Mouse (Mus musculus) neural tube, embryonic 14.5 days (tissue): Measurements from ENCODE around the gene Rab3ip. TPM values are rescaled to one million over a fixed set of nuclear protein-coding genes. Genes with fewer than 3 reads are reported as not detected.

Source experiments
- ATAC-seq: fragments of 200-750 bp; cut with Nextera tagmentation; 2 replicates; pipeline ENCODE4 v1.8.0; 2017; ENCODE audit warnings: low read depth, mild to moderate bottlenecking, moderate TSS enrichment, moderate library complexity
- H3K27ac ChIP-seq: fragments of 300-500 bp; sonication (generic); 2 replicates; pipeline ENCODE4 v1.5.1; 2014; ENCODE audit warnings: low read depth, mild to moderate bottlenecking, control low read depth, low read length, moderate library complexity, mixed read lengths
- H3K27me3 ChIP-seq: fragments of 300-500 bp; sonication (generic); 2 replicates; pipeline ENCODE4 v1.6.1; 2014; ENCODE audit warnings: low read length; ENCODE audit not compliant: control insufficient read depth, insufficient read depth
- H3K36me3 ChIP-seq: fragments of 300-500 bp; sonication (generic); 2 replicates; pipeline ENCODE4 v1.6.1; 2014; ENCODE audit warnings: low read length, mixed read lengths; ENCODE audit not compliant: control insufficient read depth, insufficient read depth
- H3K4me1 ChIP-seq: fragments of 300-500 bp; sonication (generic); 2 replicates; pipeline ENCODE4 v1.6.1; 2014; ENCODE audit warnings: low read length; ENCODE audit not compliant: control insufficient read depth, insufficient read depth
- H3K4me2 ChIP-seq: fragments of 300-500 bp; sonication (generic); 2 replicates; pipeline ENCODE4 v1.6.1; 2014; ENCODE audit warnings: mild to moderate bottlenecking, low read depth, low read length, control low read depth
- H3K4me3 ChIP-seq: fragments of 300-500 bp; sonication (generic); 2 replicates; pipeline ENCODE4 v1.5.1; 2014; ENCODE audit warnings: low read depth, low read length, control low read depth, mixed read lengths
- H3K9ac ChIP-seq: fragments of 300-500 bp; sonication (generic); replicated peaks from 2 replicates; pipeline ENCODE4 v1.6.1; 2014; ENCODE audit warnings: low read depth, mild to moderate bottlenecking, control low read depth, low read length, mixed read lengths
- H3K9me3 ChIP-seq: fragments of 300-500 bp; sonication (generic); 2 replicates; pipeline ENCODE4 v1.6.1; 2016; ENCODE audit warnings: low read length; ENCODE audit not compliant: control insufficient read depth
- WGBS: fragments of 180-500 bp; shearing (Covaris S2); extraction: QIAGEN DNeasy Blood & Tissue Kit; methylation state at CpG from one replicate; pipeline ENCODE4 v1.1.7; 2014; 5-methylcytosine and 5-hydroxymethylcytosine counted together
- polyA plus RNA-seq: library from polyadenylated mRNA; unstranded; fragments of >200 nt; fragmentation: Nextera tagmentation; extraction: Ambion mirVana; gene quantifications from 2 replicates; pipeline ENCODE4 v1.2.1, GENCODE M21; 2014

Rab3ip gene
- polyA plus RNA-seq, result 59.6 and 60.7 TPM in 2 replicates

- H3K27me3 ChIP-seq, result no peaks in the 10 kb centered on the region
- H3K9me3 ChIP-seq, result no peaks in the 10 kb centered on the region
- no peaks in the 10 kb centered on the region for H3K36me3 ChIP-seq
- peak within 1 kb of the TSS; percentile 79 for H3K4me3 ChIP-seq
- peak; percentile 93 for ATAC-seq
- peak within 1 kb of the TSS; percentile 56 for H3K4me2 ChIP-seq
- peaks cover 7% of the 10 kb centered on the region; the same call in 1 of the 2 replicates for H3K4me1 ChIP-seq
- peak within 1 kb of the TSS; percentile 90 for H3K27ac ChIP-seq
- WGBS, result under 1% methylated on average over 66 of the region's 103 CpGs
- peak within 1 kb of the TSS; percentile 80 for H3K9ac ChIP-seq
Measured at GRCm38 (mm10) chr10:116950009-116950769, at the start of gene Rab3ip. Gene Rab3ip (minus strand): TSS chr10:116950769.

GRCm38 (mm10) chr10:116998716-116999455 is 48.3 kb upstream of the Rab3ip start:
- H3K27me3 ChIP-seq, result no peaks in the 10 kb centered on the region
- no peak overlapping the region for H3K27ac ChIP-seq
- no peak overlapping the region for H3K9ac ChIP-seq
- no peaks in the 10 kb centered on the region for H3K36me3 ChIP-seq
- 89% methylated on average over 17 of the region's 17 CpGs for WGBS
- no peak overlapping the region for H3K4me2 ChIP-seq
- ATAC-seq, result no peak
- no peak overlapping the region for H3K4me3 ChIP-seq
- no peaks in the 10 kb centered on the region for H3K4me1 ChIP-seq
- no peaks in the 10 kb centered on the region for H3K9me3 ChIP-seq

- Histone ChIP-seq H3K36me3 (no peaks in the 10 kb centered on the region), H3K9ac (no peak overlapping the region), H3K27me3 (no peaks in the 10 kb centered on the region), H3K9me3 (no peaks in the 10 kb centered on the region), H3K27ac (no peak overlapping the region), H3K4me2 (no peak overlapping the region), H3K4me3 (no peak overlapping the region), H3K4me1 (no peaks in the 10 kb centered on the region)
- WGBS, result 70% methylated on average over 6 of the region's 6 CpGs
- ATAC-seq, result no peak
Measured at GRCm38 (mm10) chr10:116996236-116996600, 45.6 kb upstream of the Rab3ip start.

GRCm38 (mm10) chr10:116995584-116996235 is 45.1 kb upstream of the Rab3ip start:
- Histone ChIP-seq H3K4me3 (no peak overlapping the region), H3K9me3 (no peaks in the 10 kb centered on the region), H3K4me1 (no peaks in the 10 kb centered on the region), H3K36me3 (no peaks in the 10 kb centered on the region), H3K4me2 (no peak overlapping the region), H3K27me3 (no peaks in the 10 kb centered on the region), H3K27ac (no peak overlapping the region), H3K9ac (no peak overlapping the region)
- ATAC-seq, result no peak
- 77% methylated on average over 6 of the region's 6 CpGs for WGBS

- no peak overlapping the region for H3K9ac ChIP-seq
- H3K4me3 ChIP-seq, result no peak overlapping the region
- H3K36me3 ChIP-seq, result no peaks in the 10 kb centered on the region
- ATAC-seq, result no peak
- no peak overlapping the region for H3K4me2 ChIP-seq
- no peak overlapping the region for H3K27ac ChIP-seq
- H3K27me3 ChIP-seq, result no peaks in the 10 kb centered on the region
- H3K9me3 ChIP-seq, result no peaks in the 10 kb centered on the region
- 89% methylated on average over 5 of the region's 5 CpGs for WGBS
- no peaks in the 10 kb centered on the region for H3K4me1 ChIP-seq
Measured at GRCm38 (mm10) chr10:116995162-116995561, 44.6 kb upstream of the Rab3ip start.

- ATAC-seq, result no peak
- H3K27me3 ChIP-seq, result no peaks in the 10 kb centered on the region
- WGBS, result 88% methylated on average over 8 of the region's 8 CpGs
Measured at GRCm38 (mm10) chr10:116993971-116994370, 43.4 kb upstream of the Rab3ip start.

GRCm38 (mm10) chr10:116986264-116987082 is 35.9 kb upstream of the Rab3ip start, which contains the start of gene Best3:
Gene Best3 (plus strand): TSS chr10:116986314.
- no peak within 1 kb of the TSS for H3K27ac ChIP-seq
- no peak; the same call in 1 of the 2 replicates for ATAC-seq
- no peak within 1 kb of the TSS for H3K4me2 ChIP-seq
- 46% methylated on average over 21 of the region's 21 CpGs for WGBS
- no peaks in the 10 kb centered on the region for H3K9me3 ChIP-seq
- H3K9ac ChIP-seq, result no peak within 1 kb of the TSS
- no peaks in the 10 kb centered on the region for H3K36me3 ChIP-seq
- no peak within 1 kb of the TSS for H3K4me3 ChIP-seq
- peaks cover 11% of the 10 kb centered on the region; the same call in 1 of the 2 replicates for H3K4me1 ChIP-seq
- H3K27me3 ChIP-seq, result no peaks in the 10 kb centered on the region

More at GRCm38 (mm10) chr10:116993971-116994370, 43.4 kb upstream of the Rab3ip start:
- H3K4me3 ChIP-seq, result no peak overlapping the region
- no peaks in the 10 kb centered on the region for H3K36me3 ChIP-seq
- no peaks in the 10 kb centered on the region for H3K9me3 ChIP-seq
- no peak overlapping the region for H3K27ac ChIP-seq
- no peaks in the 10 kb centered on the region for H3K4me1 ChIP-seq
- H3K4me2 ChIP-seq, result no peak overlapping the region
- no peak overlapping the region for H3K9ac ChIP-seq

- Histone ChIP-seq H3K4me3 (no peak overlapping the region), H3K36me3 (no peaks in the 10 kb centered on the region), H3K9ac (no peak overlapping the region), H3K9me3 (no peaks in the 10 kb centered on the region), H3K27ac (no peak overlapping the region), H3K4me2 (no peak overlapping the region), H3K4me1 (peaks cover 11% of the 10 kb centered on the region; the same call in 1 of the 2 replicates), H3K27me3 (no peaks in the 10 kb centered on the region)
- ATAC-seq, result no peak
- WGBS, result 48% methylated on average over 12 of the region's 12 CpGs
Measured at GRCm38 (mm10) chr10:116984836-116985235, 34.3 kb upstream of the Rab3ip start.
